Mouse (Mus musculus) limb, embryonic 11.5 days (tissue): Measurements from ENCODE around the gene Slc6a2. TPM values are rescaled to one million over a fixed set of nuclear protein-coding genes. Genes with fewer than 3 reads are reported as not detected.

Source experiments
- ATAC-seq: fragments of 200-750 bp; cut with Nextera tagmentation; 2 replicates; pipeline ENCODE4 v1.8.0; 2017; ENCODE audit warnings: low read depth; ENCODE audit not compliant: insufficient number of reproducible peaks, low FRiP score, low TSS enrichment
- DNase-seq: peaks from one replicate; pipeline ENCODE4 v3.0.0-alpha.2; 2015; ENCODE audit warnings: low spot score
- H3K27ac ChIP-seq: fragments of 300-500 bp; sonication (generic); replicated peaks from 2 replicates; pipeline ENCODE4 v1.5.1; 2014; ENCODE audit warnings: low read depth, mild to moderate bottlenecking, low read length
- H3K27me3 ChIP-seq: fragments of 300-500 bp; sonication (generic); 2 replicates; pipeline ENCODE4 v1.6.1; 2014; ENCODE audit warnings: mild to moderate bottlenecking, low read length, mixed read lengths; ENCODE audit not compliant: control insufficient read depth, insufficient read depth
- H3K36me3 ChIP-seq: fragments of 300-500 bp; sonication (generic); 2 replicates; pipeline ENCODE4 v1.6.1; 2014; ENCODE audit warnings: mild to moderate bottlenecking, low read length, moderate library complexity, mixed read lengths; ENCODE audit not compliant: control insufficient read depth, insufficient read depth
- H3K4me1 ChIP-seq: fragments of 300-500 bp; sonication (generic); 2 replicates; pipeline ENCODE4 v1.6.1; 2014; ENCODE audit warnings: low read length, mixed read lengths; ENCODE audit not compliant: control insufficient read depth, insufficient read depth
- H3K4me2 ChIP-seq: fragments of 300-500 bp; sonication (generic); 2 replicates; pipeline ENCODE4 v1.6.1; 2014; ENCODE audit warnings: low read depth, mild to moderate bottlenecking, moderate library complexity; ENCODE audit not compliant: severe bottlenecking
- H3K4me3 ChIP-seq: fragments of 300-500 bp; sonication (generic); 2 replicates; pipeline ENCODE4 v1.5.1; 2014; ENCODE audit warnings: low read depth, low read length
- H3K9ac ChIP-seq: fragments of 300-500 bp; sonication (generic); 2 replicates; pipeline ENCODE4 v1.6.1; 2014; ENCODE audit warnings: mild to moderate bottlenecking, low read length
- H3K9me3 ChIP-seq: fragments of 300-500 bp; sonication (generic); 2 replicates; pipeline ENCODE4 v1.6.1; 2016; ENCODE audit warnings: low read length; ENCODE audit not compliant: control insufficient read depth
- WGBS: fragments of 180-500 bp; shearing (Covaris S2); extraction: QIAGEN DNeasy Blood & Tissue Kit; methylation state at CpG from one replicate; pipeline ENCODE4 v1.1.7; 2014; 5-methylcytosine and 5-hydroxymethylcytosine counted together
- microRNA-seq: library from miRNA; unstranded; fragments of <30 nt; microRNA quantifications from one replicate; pipeline ENCODE4, GENCODE M21; 2016
- polyA plus RNA-seq: library from polyadenylated mRNA; unstranded; fragments of >200 nt; fragmentation: Nextera tagmentation; extraction: Ambion mirVana; gene quantifications from 2 replicates; pipeline ENCODE4 v1.2.1, GENCODE M21; 2014

The Slc6a2 gene
- polyA plus RNA-seq, 1 experiment from 2014 or later = 0.03 TPM

GRCm38 (mm10) chr8:93040776-93041567 lies 81.1 kb downstream of the Slc6a2 start:
- Histone ChIP-seq H3K27me3 (no peaks in the 10 kb centered on the region), H3K4me2 (no peak overlapping the region), H3K9ac (no peak overlapping the region), H3K36me3 (no peaks in the 10 kb centered on the region), H3K27ac (no peak overlapping the region), H3K9me3 (no peaks in the 10 kb centered on the region), H3K4me1 (no peaks in the 10 kb centered on the region), H3K4me3 (no peak overlapping the region)
- DNase-seq (no peak), ATAC-seq (no peak)
- 97% methylated on average over 4 of the region's 4 CpGs for WGBS

- H3K27ac ChIP-seq = no peak overlapping the region
- no peak for DNase-seq
- H3K27me3 ChIP-seq = no peaks in the 10 kb centered on the region
- no peaks in the 10 kb centered on the region; the same call in 1 of the 2 replicates for H3K4me1 ChIP-seq
- no peaks in the 10 kb centered on the region for H3K9me3 ChIP-seq
- no peak overlapping the region for H3K4me3 ChIP-seq
- H3K4me2 ChIP-seq = no peak overlapping the region
- 43% methylated on average over 1 of the region's 1 CpGs for WGBS
- no peaks in the 10 kb centered on the region for H3K36me3 ChIP-seq
- no peak overlapping the region for H3K9ac ChIP-seq
- ATAC-seq = no peak
These were observed 83.2 kb downstream of the Slc6a2 start for GRCm38 (mm10) chr8:93043083-93043482.

- DNase-seq (no peak), ATAC-seq (no peak)
- Histone ChIP-seq H3K36me3 (no peaks in the 10 kb centered on the region), H3K4me1 (no peaks in the 10 kb centered on the region; the same call in 1 of the 2 replicates), H3K4me3 (no peak within 1 kb of the TSS), H3K27ac (no peak within 1 kb of the TSS), H3K27me3 (no peaks in the 10 kb centered on the region), H3K4me2 (no peak within 1 kb of the TSS), H3K9ac (no peak within 1 kb of the TSS), H3K9me3 (no peaks in the 10 kb centered on the region)
- 72% methylated on average over 3 of the region's 3 CpGs for WGBS
These were observed 88.2 kb downstream of the Slc6a2 start, which contains the start of gene Ces1a for GRCm38 (mm10) chr8:93048092-93048491. TSS of gene Ces1a (minus strand) at chr8:93048192.

GRCm38 (mm10) chr8:93048510-93049416 lies 88.9 kb downstream of the Slc6a2 start:
- ATAC-seq = no peak
- DNase-seq = no peak
- no peaks in the 10 kb centered on the region for H3K36me3 ChIP-seq
- H3K9me3 ChIP-seq = no peaks in the 10 kb centered on the region
- no peak overlapping the region for H3K4me3 ChIP-seq
- 74% methylated on average over 4 of the region's 4 CpGs for WGBS
- H3K9ac ChIP-seq = no peak overlapping the region
- H3K27ac ChIP-seq = no peak overlapping the region
- no peak overlapping the region for H3K4me2 ChIP-seq
- no peaks in the 10 kb centered on the region for H3K27me3 ChIP-seq
- H3K4me1 ChIP-seq = no peaks in the 10 kb centered on the region; the same call in 1 of the 2 replicates

Small RNAs within 50 kb of the gene (microRNA-seq; reads per million reads assigned to microRNA genes)
- not detected for gene Gm22151

Other genes starting within 250 kb of the Slc6a2 start
- gene Mmp2, start 132.8 kb upstream of the Slc6a2 start, polyA plus RNA-seq = 237 and 252 TPM in 2 replicates
- gene Lpcat2, start 104.7 kb upstream of the Slc6a2 start, polyA plus RNA-seq = 8.5 and 9.8 TPM in 2 replicates
- gene Capns2, start 58.7 kb upstream of the Slc6a2 start, polyA plus RNA-seq = 0.40 and 0.82 TPM in 2 replicates
- not detected in 2 replicates for gene Ces1a, start 88.1 kb downstream of the Slc6a2 start, polyA plus RNA-seq
- gene Ces1b, start 119.9 kb downstream of the Slc6a2 start, polyA plus RNA-seq = not detected in 2 replicates
- not detected in 2 replicates for gene Ces1c, start 171.2 kb downstream of the Slc6a2 start, polyA plus RNA-seq
- not detected in 2 replicates for gene Ces1d, start 237.8 kb downstream of the Slc6a2 start, polyA plus RNA-seq